Mouse (Mus musculus) spleen, adult 2 months (tissue): ENCODE data around the gene Kif21a.

Source experiments
- CTCF ChIP-seq: fragments of 200-500 bp; IDR thresholded peaks from 2 replicates; pipeline ENCODE4 v1.5.1; 2011; ENCODE audit warnings: mild to moderate bottlenecking, inconsistent platforms; ENCODE audit not compliant: insufficient read depth, insufficient read length, insufficient replicate concordance; ENCODE audit errors: extremely low read depth
- POLR2A ChIP-seq: fragments of 200-500 bp; IDR thresholded peaks from 2 replicates; pipeline ENCODE4 v1.6.1; 2011; ENCODE audit warnings: low read depth, low read length, inconsistent platforms

DNA sequence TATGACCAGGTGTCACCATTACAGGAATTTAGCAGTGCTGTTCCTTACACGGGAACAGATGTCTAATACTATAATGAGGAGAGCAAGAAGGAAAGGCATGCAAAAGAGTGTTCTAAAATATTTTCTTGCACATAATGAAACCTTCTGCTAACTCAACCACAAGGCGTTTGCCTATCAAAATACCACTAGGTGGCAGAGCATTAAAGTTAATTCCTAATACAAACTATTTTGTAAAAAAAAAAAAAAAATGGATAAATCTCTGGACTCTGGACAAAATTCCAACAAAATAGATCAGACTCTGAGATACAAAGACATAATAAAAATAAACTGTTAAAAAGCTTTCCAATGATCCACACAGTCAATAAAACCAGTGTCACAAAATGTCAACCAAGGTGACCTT, 56.9 kb downstream of the Kif21a start:
- TF ChIP-seq CTCF = no peak
- TF ChIP-seq POLR2A = no peak
